Mouse (Mus musculus) CH12.LX (cell line): ENCODE data around the gene Tex22. TPM values are rescaled to one million over a fixed set of nuclear protein-coding genes. Genes with fewer than 3 reads are reported as not detected.

ENCODE experiments used
- DNase-seq: peaks from one replicate; pipeline ENCODE4 v3.0.0-alpha.2; 2013; ENCODE audit errors: extremely low read depth
- H3K27ac ChIP-seq: 2 replicates; pipeline ENCODE4 v1.5.1; 2012; ENCODE audit warnings: low read depth, mild to moderate bottlenecking, control low read depth, moderate library complexity; ENCODE audit not compliant: insufficient read depth
- H3K27me3 ChIP-seq: replicated peaks from 2 replicates; pipeline ENCODE3; 2012; ENCODE audit warnings: inconsistent platforms
- H3K36me3 ChIP-seq, 2 experiments: replicated peaks in 1 of 2; 2 replicates each; pipeline versions ENCODE3 to v1.6.1; 2012; ENCODE audit warnings: inconsistent platforms in 1 of 2, low read length in 1 of 2, mild to moderate bottlenecking in 1 of 2, mixed read lengths in 1 of 2, moderate library complexity in 1 of 2; ENCODE audit not compliant: control insufficient read depth in 1 of 2, insufficient read depth in 1 of 2
- H3K4me1 ChIP-seq, 2 experiments: 2 replicates each; pipeline ENCODE4 v1.6.1; 2012; ENCODE audit warnings: inconsistent platforms in 1 of 2, moderate library complexity in 1 of 2; ENCODE audit not compliant: insufficient read depth in 2 of 2, control insufficient read depth in 1 of 2
- H3K4me2 ChIP-seq: 2 replicates; pipeline ENCODE4 v1.6.1; 2012; ENCODE audit warnings: low read depth, mild to moderate bottlenecking, control low read depth; ENCODE audit not compliant: poor library complexity, insufficient read depth, severe bottlenecking
- H3K4me3 ChIP-seq, 3 experiments: fragments of 150-350 bp in 1 of 3; sonication (generic) in 1 of 3; replicated peaks in 1 of 3; 2 replicates each; pipeline versions ENCODE3 to v1.5.1; 2011 to 2012; ENCODE audit warnings: low read depth in 2 of 3, low read length in 2 of 3, mild to moderate bottlenecking in 2 of 3, moderate library complexity in 2 of 3, control low read depth in 1 of 3, improper control_type of control experiment in 1 of 3, inconsistent platforms in 1 of 3, mixed read lengths in 1 of 3; ENCODE audit not compliant: poor library complexity in 1 of 3
- H3K79me2 ChIP-seq: replicated peaks from 2 replicates; pipeline ENCODE4 v1.6.1; 2012; ENCODE audit warnings: mild to moderate bottlenecking, moderate library complexity; ENCODE audit not compliant: control insufficient read depth, poor library complexity, insufficient read depth, severe bottlenecking; ENCODE audit errors: extremely low read depth
- H3K9ac ChIP-seq: 2 replicates; pipeline ENCODE4 v1.6.1; 2012; ENCODE audit warnings: low read depth, mild to moderate bottlenecking, control low read depth, moderate library complexity; ENCODE audit not compliant: insufficient read depth
- H3K9me3 ChIP-seq: replicated peaks from 2 replicates; pipeline ENCODE3; 2012; ENCODE audit warnings: low read length, inconsistent platforms, mixed read lengths
- CHD2 ChIP-seq: IDR thresholded peaks from 2 replicates; pipeline ENCODE4 v1.6.1; 2011; ENCODE audit warnings: low read length, improper control_type of control experiment
- CTCF ChIP-seq, 2 experiments: IDR thresholded peaks in 1 of 2; conservative IDR thresholded peaks in 1 of 2; 2 replicates each; pipeline ENCODE4 v1.5.1; 2011 to 2012; ENCODE audit warnings: low read depth in 2 of 2, low read length in 2 of 2, improper control_type of control experiment in 1 of 2, inconsistent platforms in 1 of 2, mild to moderate bottlenecking in 1 of 2, moderate library complexity in 1 of 2
- EP300 ChIP-seq: IDR thresholded peaks from 2 replicates; pipeline ENCODE4 v1.6.1; 2011; ENCODE audit warnings: low read length, improper control_type of control experiment
- JUN ChIP-seq: IDR thresholded peaks from 2 replicates; pipeline ENCODE4 v1.6.1; 2011; ENCODE audit warnings: low read depth, mild to moderate bottlenecking, low read length, improper control_type of control experiment, moderate library complexity; ENCODE audit not compliant: insufficient read depth
- KAT2A ChIP-seq: IDR thresholded peaks from 2 replicates; pipeline ENCODE4 v1.6.1; 2012; ENCODE audit warnings: low read length, improper control_type of control experiment, inconsistent platforms; ENCODE audit not compliant: insufficient replicate concordance
- MXI1 ChIP-seq: IDR thresholded peaks from 2 replicates; pipeline ENCODE4 v1.6.1; 2011; ENCODE audit warnings: mild to moderate bottlenecking, low read depth, low read length, improper control_type of control experiment
- PAX5 ChIP-seq: IDR thresholded peaks from 2 replicates; pipeline ENCODE4 v1.6.1; 2012; ENCODE audit warnings: low read length, inconsistent platforms, mixed read lengths
- RAD21 ChIP-seq: IDR thresholded peaks from 2 replicates; pipeline ENCODE4 v1.6.1; 2011; ENCODE audit warnings: low read depth, mild to moderate bottlenecking, low read length, improper control_type of control experiment, moderate library complexity
- RCOR1 ChIP-seq: conservative IDR thresholded peaks from 2 replicates; pipeline ENCODE4 v1.6.1; 2012; ENCODE audit warnings: low read depth, mild to moderate bottlenecking, inconsistent platforms, low read length, improper control_type of control experiment
- SMC3 ChIP-seq: IDR thresholded peaks from 2 replicates; pipeline ENCODE4 v1.6.1; 2011; ENCODE audit warnings: low read depth, low read length, improper control_type of control experiment
- TBP ChIP-seq: conservative IDR thresholded peaks from 2 replicates; pipeline ENCODE4 v1.6.1; 2011; ENCODE audit warnings: low read depth, low read length, improper control_type of control experiment
- TCF12 ChIP-seq: IDR thresholded peaks from 2 replicates; pipeline ENCODE4 v1.6.1; 2014; ENCODE audit warnings: low read depth, mild to moderate bottlenecking, inconsistent platforms, low read length, improper control_type of control experiment
- UBTF ChIP-seq: IDR thresholded peaks from 2 replicates; pipeline ENCODE4 v1.6.1; 2012; ENCODE audit warnings: low read depth, mild to moderate bottlenecking, inconsistent platforms, low read length, improper control_type of control experiment, moderate library complexity
- USF1 ChIP-seq: IDR thresholded peaks from 2 replicates; pipeline ENCODE4 v1.6.1; 2014; ENCODE audit warnings: low read depth, mild to moderate bottlenecking, inconsistent platforms, low read length, improper control_type of control experiment
- USF2 ChIP-seq: conservative IDR thresholded peaks from 2 replicates; pipeline ENCODE4 v1.6.1; 2011; ENCODE audit warnings: low read depth, low read length, improper control_type of control experiment
- dilution Hi-C: fragments of 300-500 bp; cut with MboI; formaldehyde crosslinking; loops from 2 replicates; pipeline ENCODE4 v1.14.3; 2020; ENCODE audit warnings: low sequenced_read_pairs; ENCODE audit not compliant: extremely low pct_unique_long_range_greater_than_20kb, extremely low pct_ligation_motif_present
- in situ Hi-C: fragments of 300-500 bp; cut with MboI; formaldehyde crosslinking; loops from 3 replicates; pipeline ENCODE4 v1.14.3; 2019; ENCODE audit warnings: low sequenced_read_pairs, low pct_ligation_motif_present, low pct_unique_long_range_greater_than_20kb, mixed read lengths
- polyA plus RNA-seq: library from polyadenylated mRNA; unstranded; fragments of >175 nt; gene quantifications from 2 replicates; pipeline ENCODE4 v1.2.1, GENCODE M21; 2012; ENCODE audit warnings: low read depth; ENCODE audit not compliant: insufficient read length
- total RNA-seq, 2 experiments: library from RNA; depleted of rRNA; stranded (reverse); fragments of 300-350 nt in 1 of 2; fragments of >200 nt in 1 of 2; gene quantifications; 2 replicates each; pipeline ENCODE4 v1.2.3; 2012 to 2014

The Tex22 gene
- total and polyA plus RNA-seq, 3 experiments, result 0.21 TPM; not detected in 2

DNA sequence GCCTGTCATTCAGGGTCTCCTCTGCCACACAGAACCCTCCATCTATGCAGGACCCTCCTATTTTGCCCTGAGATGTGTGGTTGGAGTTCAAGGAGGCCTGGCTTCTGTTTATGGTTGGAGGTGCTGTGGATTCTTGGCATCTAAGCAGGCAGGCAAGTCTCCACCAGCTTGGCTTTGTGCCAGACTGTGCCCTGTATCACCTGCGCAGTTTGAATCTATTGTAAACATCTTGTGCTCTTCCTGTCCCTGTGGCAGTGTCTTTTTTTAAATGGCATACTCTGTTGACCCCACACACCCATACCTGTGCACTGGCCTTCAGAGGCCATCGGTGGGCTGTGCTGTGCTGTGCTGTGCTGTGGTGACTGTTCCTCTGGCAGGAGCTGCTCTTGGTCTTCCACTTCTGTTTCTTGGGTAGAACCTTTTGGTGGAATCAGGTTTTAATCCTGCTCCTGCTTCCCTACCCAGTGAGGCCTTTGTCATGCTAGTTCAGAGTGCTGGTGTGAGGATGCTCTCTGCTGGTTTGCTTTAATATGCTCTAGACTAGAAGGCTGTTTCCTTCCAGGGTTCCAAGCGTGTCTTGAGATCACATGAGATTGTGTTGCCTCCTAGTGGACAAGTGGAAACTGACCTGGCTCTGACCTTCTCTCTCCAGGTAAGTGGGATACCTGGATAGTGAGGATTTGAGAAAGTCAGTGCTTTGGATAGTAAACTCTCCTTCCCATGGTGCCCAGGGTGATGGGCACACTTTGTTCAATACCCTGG, 29.2 kb upstream of the Tex22 start:
- TF ChIP-seq SMC3 (peak; percentile 62), USF1 (no peak), UBTF (no peak), RCOR1 (no peak), KAT2A (no peak), TCF12 (no peak), MXI1 (no peak), EP300 (no peak), CTCF (conservative IDR thresholded peaks at IDR 0.05 in 1 of 2, IDR thresholded peaks at IDR 0.05 in 1 of 2; ENCODE audit: low read depth in 2 of 2, low read length in 2 of 2) (peak; percentile 12 to 82; a peak in 2 of 4 replicates), RAD21 (peak; percentile 72)
- peaks cover 3 to 9% of the 10 kb centered on the region in 2 experiments; a peak in 3 of 4 replicates for H3K4me1 ChIP-seq
- in situ Hi-C loops (no loop called here), dilution Hi-C loops (no loop called here)
- H3K9me3 ChIP-seq, result no peaks in the 10 kb centered on the region
- no peaks in the 10 kb centered on the region for H3K79me2 ChIP-seq
- H3K36me3 ChIP-seq, result peaks cover 1 to 39% of the 10 kb centered on the region in 2 experiments
- no peak overlapping the region for H3K4me2 ChIP-seq
- H3K9ac ChIP-seq, result no peak overlapping the region
- no peak overlapping the region for H3K4me3 ChIP-seq
- H3K27me3 ChIP-seq, result no peaks in the 10 kb centered on the region
- DNase-seq, result peak; percentile 23
- H3K27ac ChIP-seq, result no peak overlapping the region

DNA sequence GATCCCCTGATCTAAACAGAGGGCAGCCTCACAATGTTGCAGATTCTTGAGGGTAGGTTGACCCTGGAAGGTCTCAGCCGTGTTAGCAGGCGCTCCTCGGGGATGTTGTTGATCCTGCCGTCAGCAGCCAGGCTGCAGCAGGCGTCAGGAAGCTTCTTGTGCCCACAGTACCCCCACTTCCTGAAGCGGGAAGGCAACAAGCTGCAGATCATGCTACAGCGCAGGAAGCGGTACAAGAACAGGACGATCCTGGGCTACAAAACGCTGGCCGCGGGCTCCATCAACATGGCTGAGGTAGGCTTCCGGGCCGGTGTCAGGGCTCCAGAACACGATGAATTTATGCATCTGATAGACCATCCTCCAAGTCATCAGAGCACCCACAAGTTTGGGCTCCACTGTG, 27.4 kb upstream of the Tex22 start:
- Histone ChIP-seq H3K4me1 (peaks cover 4 to 14% of the 10 kb centered on the region in 2 experiments; a peak in 3 of 4 replicates), H3K79me2 (no peaks in the 10 kb centered on the region), H3K4me3 (no peak overlapping the region), H3K36me3 (peaks cover 6 to 55% of the 10 kb centered on the region in 2 experiments), H3K4me2 (no peak overlapping the region), H3K27ac (no peak overlapping the region), H3K27me3 (no peaks in the 10 kb centered on the region), H3K9me3 (no peaks in the 10 kb centered on the region), H3K9ac (no peak overlapping the region)
- dilution Hi-C loops, result no loop called here
- no peak for DNase-seq
- in situ Hi-C loops, result no loop called here
- no peak for TF ChIP-seq KAT2A
- no peak for TF ChIP-seq SMC3
- no peak for TF ChIP-seq USF2
- no peak for TF ChIP-seq TBP
- TF ChIP-seq RAD21, result no peak
- no peak for TF ChIP-seq CTCF (conservative IDR thresholded peaks at IDR 0.05 in 1 of 2, IDR thresholded peaks at IDR 0.05 in 1 of 2; ENCODE audit: low read depth in 2 of 2, low read length in 2 of 2)
- no peak for TF ChIP-seq CHD2
- no peak for TF ChIP-seq EP300
- no peak for TF ChIP-seq UBTF
- no peak for TF ChIP-seq JUN
- TF ChIP-seq PAX5, result no peak
